Comparison of ENCODE assay signal across 8 mouse cellular contexts in the genomic region with DNA sequence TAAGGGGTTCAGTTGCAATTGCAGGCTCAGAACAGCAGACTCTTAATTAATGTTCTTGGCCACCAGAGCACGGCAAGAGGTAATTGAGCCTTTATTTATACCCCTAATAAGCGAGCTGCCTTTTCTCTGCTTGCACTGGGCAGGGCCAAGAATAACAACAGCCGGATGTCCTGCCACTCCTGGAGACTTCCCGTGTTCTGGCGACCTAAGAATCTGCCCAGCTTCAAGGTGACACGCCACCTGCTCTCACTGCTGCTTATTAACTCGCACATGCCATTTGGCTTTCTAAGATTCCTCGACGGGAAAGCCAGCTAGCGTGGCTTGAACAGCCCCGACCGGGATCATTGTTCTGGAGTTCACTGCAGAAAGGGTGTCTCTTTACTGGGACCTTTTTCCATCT. TPM values are rescaled to one million over a fixed set of nuclear protein-coding genes. Genes with fewer than 3 reads are reported as not detected.
DNase-seq lines count a peak whose midpoint lies in the region; ATAC-seq lines count a peak whose summit lies in the region.

No protein-coding gene starts in this region.

- peak; percentile 21; the same call in 1 of the 2 replicates for ATAC-seq in lung, embryonic 15.5 days (ENCODE audit: borderline replicate concordance, extremely low read depth, low FRiP score, low TSS enrichment)

- no peaks in the 10 kb centered on the region for H3K36me3 ChIP-seq in lung, embryonic 15.5 days

- peak overlapping the region; percentile 19; the same call in 1 of the 2 replicates for H3K4me2 ChIP-seq in lung, embryonic 15.5 days

- peak overlapping the region; percentile 54 for H3K27ac ChIP-seq in lung, embryonic 15.5 days

- DNase-seq in Muller cell, postnatal 12 days (ENCODE audit: inconsistent ontology term): peak; percentile 49
- DNase-seq in embryo, embryonic 11 days: peak; percentile 38
- DNase-seq in heart, postnatal 4 days: peak; percentile 48
- no peak for DNase-seq in right cerebral cortex, adult 18-20 months
- DNase-seq in urinary bladder, postnatal 4 days (ENCODE audit: low spot score in 2 of 2): no peak
- DNase-seq in urinary bladder, postnatal 10 days (ENCODE audit: low spot score): no peak
- DNase-seq in right cerebral cortex, postnatal 14 days: no peak

- no peak overlapping the region for H3K9ac ChIP-seq in lung, embryonic 15.5 days

- no peaks in the 10 kb centered on the region for H3K27me3 ChIP-seq in lung, embryonic 15.5 days

- H3K9me3 ChIP-seq in lung, embryonic 15.5 days: no peaks in the 10 kb centered on the region

- 21% methylated on average over 12 of the region's 12 CpGs for WGBS in lung, embryonic 15.5 days

- H3K4me1 ChIP-seq in lung, embryonic 15.5 days: peaks cover 3% of the 10 kb centered on the region; the same call in 1 of the 2 replicates

- no peak overlapping the region for H3K4me3 ChIP-seq in lung, embryonic 15.5 days

RNA-seq across cellular contexts. Expression of gene Fnbp1l, which starts 15.7 kb away (rescaled TPM):
- total RNA-seq in heart, postnatal 4 days (2021): 10 to 100 TPM; 63.6 to 64.1 TPM
- 50.2 and 52.8 TPM in 2 replicates for polyA plus RNA-seq in lung, embryonic 15.5 days (2015; fragmentation: Nextera tagmentation; extraction: Ambion mirVana)

Comparison
In these comparisons a context has a peak if more than half of its experiments do, and no peak if none do; other contexts are left out.
1. DNase-seq: peak in Muller cell, postnatal 12 days (single experiment), embryo, embryonic 11 days (single experiment) and heart, postnatal 4 days (single experiment); none in right cerebral cortex, adult 18-20 months (single experiment), urinary bladder, postnatal 4 days (0 of 2), urinary bladder, postnatal 10 days (single experiment) and right cerebral cortex, postnatal 14 days (single experiment).